Mouse (Mus musculus): ENCODE data around the gene Proser2. TPM values are rescaled to one million over a fixed set of nuclear protein-coding genes. Genes with fewer than 3 reads are reported as not detected.
"Not testable (repeated sequence)": the region's sequence is repeated elsewhere in the genome, so short reads cannot be mapped to it uniquely, and the experiment has no call there.

The Proser2 gene
- polyA plus RNA-seq, 1 experiment = 2.9 TPM

DNA sequence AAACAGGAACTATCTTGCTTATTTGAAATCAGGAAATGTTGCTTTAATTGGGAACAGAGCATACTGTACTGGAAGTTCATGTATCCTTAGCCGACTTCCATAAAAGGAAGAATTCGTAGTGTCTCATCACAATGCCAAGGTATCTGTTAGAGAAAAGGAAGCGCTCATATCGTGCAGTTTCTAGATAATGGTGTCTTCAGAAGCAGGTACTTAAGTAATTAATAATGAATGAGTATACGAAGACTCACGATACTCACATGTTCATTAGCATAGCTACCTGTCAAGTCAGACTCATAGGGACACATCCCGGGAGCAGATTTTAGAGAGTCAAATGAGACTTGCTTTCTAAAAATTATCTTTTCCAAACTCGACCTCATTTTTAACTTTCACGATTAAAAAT, 30.6 kb downstream of the Proser2 start:
- Histone ChIP-seq H3K4me1 (replicated peaks; ENCODE audit: control insufficient read depth, insufficient read depth, low read length) (no peaks in the 10 kb centered on the region), H3K36me3 (ENCODE audit: control insufficient read depth, insufficient read depth, low read length) (no peaks in the 10 kb centered on the region), H3K4me3 (ENCODE audit: control insufficient read depth, insufficient read depth, low read length) (no peak overlapping the region), H3K27me3 (ENCODE audit: control insufficient read depth, insufficient read depth, low read length) (peaks cover 7% of the 10 kb centered on the region; the same call in 1 of the 2 replicates), H3K27ac (ENCODE audit: control insufficient read depth, insufficient read depth, low read length) (no peak overlapping the region)
- 77% methylated on average over 9 of the region's 9 CpGs for WGBS
- TF ChIP-seq POLR2A (IDR thresholded peaks at IDR 0.05; ENCODE audit: control insufficient read depth, extremely low read depth, insufficient read depth, low read length, poor library complexity) (no peak), CTCF (IDR thresholded peaks at IDR 0.05; ENCODE audit: borderline replicate concordance, control insufficient read depth, extremely low read depth, insufficient read depth, low read length, poor library complexity) (no peak)
- DNase-seq = no peak

DNA sequence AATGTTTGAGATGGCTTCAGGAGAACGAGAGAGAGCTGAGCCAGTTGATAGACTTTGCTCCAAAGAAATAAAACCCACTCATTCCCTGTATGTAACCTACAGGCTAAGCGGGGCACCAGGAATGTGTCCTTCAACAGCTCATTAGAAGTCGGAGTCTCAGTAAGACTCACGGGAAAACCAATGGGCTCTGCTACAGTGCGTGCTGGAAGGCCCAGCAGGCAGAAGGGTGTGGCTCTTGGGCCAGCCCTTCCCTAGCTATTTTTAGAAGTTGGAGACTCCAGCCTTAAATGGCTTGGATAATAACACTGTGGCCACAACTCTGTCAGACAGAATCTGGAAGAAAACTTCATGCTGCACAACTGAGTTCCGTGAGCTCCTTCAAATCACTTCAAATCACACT, 31.1 kb downstream of the Proser2 start:
- 90% methylated on average over 6 of the region's 6 CpGs for WGBS
- no peak for DNase-seq
- H3K4me1 ChIP-seq (replicated peaks; ENCODE audit: control insufficient read depth, insufficient read depth, low read length) = no peaks in the 10 kb centered on the region
- H3K27me3 ChIP-seq (ENCODE audit: control insufficient read depth, insufficient read depth, low read length) = peaks cover 7% of the 10 kb centered on the region; the same call in 1 of the 2 replicates
- no peaks in the 10 kb centered on the region for H3K36me3 ChIP-seq (ENCODE audit: control insufficient read depth, insufficient read depth, low read length)
- no peak for TF ChIP-seq CTCF (IDR thresholded peaks at IDR 0.05; ENCODE audit: borderline replicate concordance, control insufficient read depth, extremely low read depth, insufficient read depth, low read length, poor library complexity)
- TF ChIP-seq POLR2A (IDR thresholded peaks at IDR 0.05; ENCODE audit: control insufficient read depth, extremely low read depth, insufficient read depth, low read length, poor library complexity) = no peak
- H3K27ac ChIP-seq (ENCODE audit: control insufficient read depth, insufficient read depth, low read length) = no peak overlapping the region
- H3K4me3 ChIP-seq (ENCODE audit: control insufficient read depth, insufficient read depth, low read length) = no peak overlapping the region

DNA sequence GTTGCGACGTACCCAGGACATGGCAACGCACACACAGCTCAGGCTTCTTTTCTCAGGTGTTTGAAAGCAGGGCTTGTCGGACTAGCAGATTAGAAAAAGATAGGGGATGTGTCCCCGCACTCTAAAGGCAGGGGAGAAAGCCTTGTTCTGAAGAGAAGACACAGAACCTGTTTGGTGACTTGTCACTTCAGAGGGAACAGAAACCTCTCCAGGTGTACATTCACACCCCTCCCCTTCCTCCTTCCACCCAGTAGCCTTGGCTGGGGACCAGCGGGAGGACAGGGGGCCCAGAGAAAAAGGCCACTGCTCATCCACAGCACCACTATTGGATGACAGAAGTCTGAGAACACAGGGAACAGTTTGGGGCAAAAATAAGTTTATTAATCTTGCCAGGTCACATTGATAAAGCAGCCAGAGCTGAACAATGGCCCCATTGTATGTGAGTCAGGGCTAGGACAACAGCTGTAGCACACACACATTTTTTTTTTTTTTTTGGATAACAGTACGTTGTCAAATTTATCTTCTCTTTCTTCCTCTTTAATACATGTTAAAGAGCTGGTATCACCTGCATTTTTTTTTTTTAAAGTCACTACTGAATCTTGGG, 32.8 kb downstream of the Proser2 start:
- WGBS = 81% methylated on average over 7 of the region's 7 CpGs
- DNase-seq = no peak
- no peak overlapping the region for H3K27ac ChIP-seq (ENCODE audit: control insufficient read depth, insufficient read depth, low read length)

DNA sequence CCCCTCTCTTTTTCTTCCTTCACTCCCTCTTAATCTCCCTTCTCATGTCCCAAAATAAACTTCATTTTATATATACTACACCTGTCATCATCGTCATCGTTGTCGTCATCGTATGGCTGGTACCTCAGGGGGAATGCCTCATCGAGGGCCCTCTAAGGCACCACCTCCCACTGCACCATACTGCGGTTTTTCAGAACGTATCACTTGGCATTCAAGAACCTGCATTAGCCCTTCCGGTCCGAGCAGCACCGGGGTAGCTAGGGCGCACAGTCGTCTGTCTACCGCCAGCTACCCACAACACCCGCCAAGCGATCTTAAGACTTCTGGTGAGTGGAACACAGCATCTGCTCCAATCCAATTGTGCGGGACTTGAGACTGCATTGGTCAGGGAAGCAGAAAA, 40.1 kb downstream of the Proser2 start:
- not testable (repeated sequence) for H3K4me3 ChIP-seq (ENCODE audit: control insufficient read depth, insufficient read depth, low read length); H3K36me3 ChIP-seq (ENCODE audit: control insufficient read depth, insufficient read depth, low read length); H3K27ac ChIP-seq (ENCODE audit: control insufficient read depth, insufficient read depth, low read length); H3K4me1 ChIP-seq (replicated peaks; ENCODE audit: control insufficient read depth, insufficient read depth, low read length); DNase-seq; H3K27me3 ChIP-seq (ENCODE audit: control insufficient read depth, insufficient read depth, low read length)
- WGBS = 96% methylated on average over 16 of the region's 16 CpGs

More for the DNA sequence above, 32.8 kb downstream of the Proser2 start:
- Histone ChIP-seq H3K27me3 (ENCODE audit: control insufficient read depth, insufficient read depth, low read length) (peaks cover 7% of the 10 kb centered on the region; the same call in 1 of the 2 replicates), H3K4me3 (ENCODE audit: control insufficient read depth, insufficient read depth, low read length) (no peak overlapping the region), H3K36me3 (ENCODE audit: control insufficient read depth, insufficient read depth, low read length) (no peaks in the 10 kb centered on the region), H3K4me1 (replicated peaks; ENCODE audit: control insufficient read depth, insufficient read depth, low read length) (no peaks in the 10 kb centered on the region)
- TF ChIP-seq POLR2A (IDR thresholded peaks at IDR 0.05; ENCODE audit: control insufficient read depth, extremely low read depth, insufficient read depth, low read length, poor library complexity) = no peak
- no peak for TF ChIP-seq CTCF (IDR thresholded peaks at IDR 0.05; ENCODE audit: borderline replicate concordance, control insufficient read depth, extremely low read depth, insufficient read depth, low read length, poor library complexity)

DNA sequence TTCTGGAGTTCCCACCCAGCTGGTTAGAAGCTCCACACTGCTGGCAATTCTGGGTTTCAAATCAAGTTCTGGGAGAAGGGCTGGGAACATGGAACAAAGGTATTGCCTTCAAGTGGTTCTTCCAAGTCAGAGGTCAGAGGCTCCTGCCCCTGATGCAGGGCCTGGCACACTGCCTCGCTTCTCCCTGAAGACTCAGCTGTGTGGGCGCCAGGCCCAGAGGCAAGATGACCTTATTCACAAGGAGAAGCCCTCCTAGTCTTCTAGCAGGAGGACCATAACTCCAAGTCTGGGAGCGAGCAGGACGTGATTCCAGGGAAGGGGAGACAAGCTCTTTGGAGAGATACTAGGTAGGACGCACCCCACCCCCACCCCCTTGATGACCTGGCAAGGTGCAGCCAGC, 42.9 kb downstream of the Proser2 start:
- H3K36me3 ChIP-seq (ENCODE audit: control insufficient read depth, insufficient read depth, low read length) = no peaks in the 10 kb centered on the region
- DNase-seq = no peak
- H3K4me3 ChIP-seq (ENCODE audit: control insufficient read depth, insufficient read depth, low read length) = no peak overlapping the region
- no peaks in the 10 kb centered on the region for H3K27me3 ChIP-seq (ENCODE audit: control insufficient read depth, insufficient read depth, low read length)
- H3K27ac ChIP-seq (ENCODE audit: control insufficient read depth, insufficient read depth, low read length) = no peak overlapping the region
- TF ChIP-seq POLR2A (IDR thresholded peaks at IDR 0.05; ENCODE audit: control insufficient read depth, extremely low read depth, insufficient read depth, low read length, poor library complexity) = no peak
- no peak for TF ChIP-seq CTCF (IDR thresholded peaks at IDR 0.05; ENCODE audit: borderline replicate concordance, control insufficient read depth, extremely low read depth, insufficient read depth, low read length, poor library complexity)
- WGBS = 94% methylated on average over 5 of the region's 5 CpGs
- H3K4me1 ChIP-seq (replicated peaks; ENCODE audit: control insufficient read depth, insufficient read depth, low read length) = no peaks in the 10 kb centered on the region

DNA sequence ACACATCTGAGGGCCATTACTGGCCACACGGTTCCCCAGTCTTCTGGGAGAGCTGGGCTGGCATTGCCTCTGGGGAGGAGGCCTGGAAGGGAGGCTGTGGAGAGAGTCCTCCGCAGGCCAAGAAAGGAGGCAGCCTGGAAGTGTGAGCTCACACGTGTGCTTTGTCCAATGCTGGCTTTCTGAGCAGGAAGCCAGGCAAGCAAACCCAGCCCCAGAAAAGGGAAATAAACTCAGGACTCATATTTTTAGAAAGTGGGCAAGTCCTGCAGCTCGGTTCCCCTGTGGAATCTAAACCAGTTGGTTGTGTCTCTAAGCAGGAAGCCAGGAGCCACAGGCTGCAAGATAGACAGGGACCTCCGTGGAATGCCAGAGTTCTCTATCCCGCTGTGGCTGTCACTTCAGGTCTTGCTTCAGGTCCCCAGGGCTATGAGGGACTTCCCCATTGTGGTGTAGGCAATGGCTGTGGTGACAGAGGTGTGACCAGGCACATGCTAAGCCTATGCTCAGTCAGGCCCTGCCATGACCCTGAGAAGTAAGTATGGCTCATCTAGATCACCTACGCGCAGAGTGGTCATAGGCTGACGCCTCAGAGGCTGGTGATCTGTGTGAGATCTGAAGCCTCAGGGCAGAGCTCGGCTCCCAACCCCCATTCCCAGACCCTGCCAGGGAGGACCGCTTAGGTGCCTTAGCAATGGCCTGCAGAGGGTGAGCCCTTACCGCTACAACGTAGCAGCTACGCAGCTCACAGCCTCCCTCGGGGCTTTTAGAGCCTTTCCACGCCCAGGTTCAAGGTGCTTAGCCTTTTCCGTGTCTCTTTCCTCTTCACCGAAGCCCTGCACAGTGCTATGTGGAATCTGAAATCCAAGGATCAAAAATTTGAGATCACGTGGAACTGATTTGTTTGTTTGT, 44.1 kb downstream of the Proser2 start:
- DNase-seq = no peak
- Histone ChIP-seq H3K27ac (ENCODE audit: control insufficient read depth, insufficient read depth, low read length) (no peak overlapping the region), H3K36me3 (ENCODE audit: control insufficient read depth, insufficient read depth, low read length) (no peaks in the 10 kb centered on the region), H3K4me1 (replicated peaks; ENCODE audit: control insufficient read depth, insufficient read depth, low read length) (no peaks in the 10 kb centered on the region), H3K27me3 (ENCODE audit: control insufficient read depth, insufficient read depth, low read length) (no peaks in the 10 kb centered on the region), H3K4me3 (ENCODE audit: control insufficient read depth, insufficient read depth, low read length) (no peak overlapping the region)
- 63% methylated on average over 19 of the region's 19 CpGs for WGBS
- TF ChIP-seq CTCF (IDR thresholded peaks at IDR 0.05; ENCODE audit: borderline replicate concordance, control insufficient read depth, extremely low read depth, insufficient read depth, low read length, poor library complexity) (no peak), POLR2A (IDR thresholded peaks at IDR 0.05; ENCODE audit: control insufficient read depth, extremely low read depth, insufficient read depth, low read length, poor library complexity) (no peak)

All from thymus, adult 2 months (tissue).